Comparison of ENCODE assay signal across 10 mouse cellular contexts in the genomic region with DNA sequence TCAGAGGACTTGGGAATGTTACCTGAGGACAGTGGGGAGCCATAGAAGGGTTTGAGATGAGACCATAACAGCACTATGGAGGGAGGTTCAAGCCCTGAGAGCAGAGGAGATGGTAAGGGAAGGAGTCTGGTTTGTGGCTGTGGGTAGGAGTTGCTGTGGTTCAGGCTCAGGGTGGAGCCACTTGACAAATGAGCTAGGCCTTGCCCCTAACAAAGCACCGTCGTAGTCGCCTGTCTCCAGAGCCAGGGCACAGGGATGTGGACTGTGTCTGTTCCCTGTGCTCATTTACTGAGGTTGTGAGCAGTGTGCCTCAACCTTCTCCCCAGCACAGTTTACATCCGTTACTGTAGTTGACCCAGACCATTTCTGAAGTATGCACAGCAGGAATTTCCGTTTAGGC. TPM values are rescaled to one million over a fixed set of nuclear protein-coding genes. Genes with fewer than 3 reads are reported as not detected.
DNase-seq lines count a peak whose midpoint lies in the region; ATAC-seq and TF ChIP-seq lines count a peak whose summit lies in the region.
"Had no signal": no experiment of that assay in that cellular context is flagged by ENCODE, and none has a peak within 500 bp of the region (broad histone marks: within the 10 kb centered on the region; RNA-seq: fewer than 3 reads in every experiment).

No protein-coding gene starts in this region.

- ATAC-seq in intestine, embryonic 15.5 days = no peak
- no peak for ATAC-seq in intestine, postnatal 0 days
- no peak for ATAC-seq in G1E (ENCODE audit: extremely low read depth, insufficient number of reproducible peaks, low FRiP score, poor library complexity, severe bottlenecking)
- ATAC-seq in hematopoietic stem cell, adult 5-6 weeks (replicated peaks in 1 of 2; ENCODE audit: insufficient read depth in 1 of 2, low FRiP score in 2 of 2, low TSS enrichment in 1 of 2, low read depth in 1 of 2, poor library complexity in 2 of 2, severe bottlenecking in 2 of 2) = peak; percentile 54 to 57; a peak in 2 of 4 replicates
- ATAC-seq: Patski had no signal

- peaks cover 43% of the 10 kb centered on the region for H3K4me1 ChIP-seq in intestine, embryonic 15.5 days (replicated peaks)
- peaks cover 20% of the 10 kb centered on the region; the same call in 1 of the 2 replicates for H3K4me1 ChIP-seq in intestine, postnatal 0 days (replicated peaks; ENCODE audit: control insufficient read depth, insufficient read depth, low read length)
- peaks cover 97% of the 10 kb centered on the region for H3K4me1 ChIP-seq in G1E (ENCODE audit: insufficient read depth, low read depth, low read length)
- H3K4me1 ChIP-seq in megakaryocyte, embryonic 14.5 days = peaks cover 95% of the 10 kb centered on the region

- H3K9ac ChIP-seq in intestine, embryonic 15.5 days = 0 out of 2 replicates have a peak overlapping the region, but pooled peaks have one; percentile 24
- H3K9ac ChIP-seq in intestine, postnatal 0 days (ENCODE audit: low read depth, low read length) = no peak overlapping the region; the same call in 1 of the 2 replicates

- H3K4me3 ChIP-seq in intestine, embryonic 15.5 days (replicated peaks) = no peak overlapping the region
- H3K4me3 ChIP-seq in intestine, postnatal 0 days (ENCODE audit: low read depth, low read length) = no peak overlapping the region
- peak overlapping the region; percentile 39; the same call in 1 of the 2 replicates for H3K4me3 ChIP-seq in G1E (ENCODE audit: low read depth, low read length)
- peak overlapping the region; percentile 85 for H3K4me3 ChIP-seq in megakaryocyte, embryonic 14.5 days (replicated peaks)

- no peaks in the 10 kb centered on the region for H3K9me3 ChIP-seq in intestine, embryonic 15.5 days
- no peaks in the 10 kb centered on the region for H3K9me3 ChIP-seq in intestine, postnatal 0 days (ENCODE audit: control insufficient read depth)
- H3K9me3 ChIP-seq in G1E (replicated peaks) = no peaks in the 10 kb centered on the region
- no peaks in the 10 kb centered on the region for H3K9me3 ChIP-seq in megakaryocyte, embryonic 14.5 days

- H3K27ac ChIP-seq in intestine, embryonic 15.5 days = no peak overlapping the region
- H3K27ac ChIP-seq in intestine, postnatal 0 days (ENCODE audit: low read depth, low read length) = no peak overlapping the region

- no peak for TF ChIP-seq CTCF in intestine, postnatal 0 days (IDR thresholded peaks at IDR 0.05; ENCODE audit: low read depth)
- no peak for TF ChIP-seq CTCF in G1E (IDR thresholded peaks at IDR 0.05; ENCODE audit: low read depth, low read length)

- intact Hi-C loops in left cerebral cortex, postnatal 4 days (cut with DNase I) = no loop called here

- H3K27me3 ChIP-seq in intestine, embryonic 15.5 days (replicated peaks) = no peaks in the 10 kb centered on the region
- no peaks in the 10 kb centered on the region for H3K27me3 ChIP-seq in intestine, postnatal 0 days (replicated peaks; ENCODE audit: control insufficient read depth, insufficient read depth, low read length)
- no peaks in the 10 kb centered on the region for H3K27me3 ChIP-seq in G1E (ENCODE audit: insufficient read depth, low read length)
- no peaks in the 10 kb centered on the region for H3K27me3 ChIP-seq in megakaryocyte, embryonic 14.5 days (replicated peaks)
- H3K27me3 ChIP-seq: Patski had no signal

- peak; percentile 46 for DNase-seq in G1E (ENCODE audit: low spot score)
- no peak for DNase-seq in adrenal gland, postnatal 25 days
- DNase-seq in left cerebral cortex, postnatal 4 days = no peak
- DNase-seq in embryo, embryonic 9.5 days (ENCODE audit: extremely low spot score) = no peak

- peaks cover 22% of the 10 kb centered on the region for H3K36me3 ChIP-seq in intestine, embryonic 15.5 days
- peaks cover 27% of the 10 kb centered on the region for H3K36me3 ChIP-seq in intestine, postnatal 0 days (ENCODE audit: control insufficient read depth, insufficient read depth)
- peaks cover 76% of the 10 kb centered on the region for H3K36me3 ChIP-seq in G1E (replicated peaks)
- peaks cover 73% of the 10 kb centered on the region for H3K36me3 ChIP-seq in megakaryocyte, embryonic 14.5 days (replicated peaks; ENCODE audit: low read length)

- 45% methylated on average over 5 of the region's 5 CpGs for WGBS in intestine, embryonic 15.5 days
- 51% methylated on average over 5 of the region's 5 CpGs for WGBS in intestine, postnatal 0 days

- no peak overlapping the region for H3K4me2 ChIP-seq in intestine, embryonic 15.5 days (replicated peaks)
- H3K4me2 ChIP-seq in intestine, postnatal 0 days (replicated peaks; ENCODE audit: low read depth) = no peak overlapping the region

RNA-seq across cellular contexts. Expression of gene Cic, which starts 7.1 kb away (rescaled TPM):
- polyA plus RNA-seq in intestine, embryonic 15.5 days (2015; fragmentation: Nextera tagmentation; extraction: Ambion mirVana) = 26.1 and 26.6 TPM in 2 replicates
- 17.2 and 21.7 TPM in 2 replicates for polyA plus RNA-seq in intestine, postnatal 0 days (2015; fragmentation: Nextera tagmentation; extraction: Ambion mirVana)
- total RNA-seq in G1E (2014; fragmentation: Nextera tagmentation) (154 and 160 TPM in 2 replicates), G1E (2017) (32.2 and 36.6 TPM in 2 replicates)
- 381 and 382 TPM in 2 replicates for polyA plus RNA-seq in G1E (2012)
- 39.1 and 39.4 TPM in 2 replicates for total RNA-seq in hematopoietic stem cell, adult 5-6 weeks (2017)
- polyA plus RNA-seq in megakaryocyte, embryonic 14.5 days (2012; ENCODE audit: insufficient read depth, low replicate concordance) = 290 and 655 TPM in 2 replicates
- 134 and 146 TPM in 2 replicates for total RNA-seq in adrenal gland, postnatal 25 days (2021)
- 100 to 1,000 TPM; 324 to 333 TPM for total RNA-seq in left cerebral cortex, postnatal 4 days (2021)

RNA-seq across cellular contexts. Expression of gene Pafah1b3, which starts 23.2 kb away (rescaled TPM):
- polyA plus RNA-seq in intestine, embryonic 15.5 days (2015; fragmentation: Nextera tagmentation; extraction: Ambion mirVana) = 173 TPM in 2 replicates
- 87.6 and 91.9 TPM in 2 replicates for polyA plus RNA-seq in intestine, postnatal 0 days (2015; fragmentation: Nextera tagmentation; extraction: Ambion mirVana)
- total RNA-seq in G1E (2014; fragmentation: Nextera tagmentation) (39.0 and 41.3 TPM in 2 replicates), G1E (2017) (76.9 and 94.6 TPM in 2 replicates)
- polyA plus RNA-seq in G1E (2012) = 69.0 and 79.2 TPM in 2 replicates
- total RNA-seq in hematopoietic stem cell, adult 5-6 weeks (2017) = 20.8 and 37.0 TPM in 2 replicates
- polyA plus RNA-seq in megakaryocyte, embryonic 14.5 days (2012; ENCODE audit: insufficient read depth, low replicate concordance) = 19.1 TPM in 1 of 2 replicates, not detected in the other
- 31.9 and 35.8 TPM in 2 replicates for total RNA-seq in adrenal gland, postnatal 25 days (2021)
- 100 to 1,000 TPM; 234 to 250 TPM for total RNA-seq in left cerebral cortex, postnatal 4 days (2021)

RNA-seq across cellular contexts. Expression of gene Erf, which starts 24.0 kb away (rescaled TPM):
- 14.8 TPM in 2 replicates for polyA plus RNA-seq in intestine, embryonic 15.5 days (2015; fragmentation: Nextera tagmentation; extraction: Ambion mirVana)
- 7.8 and 8.4 TPM in 2 replicates for polyA plus RNA-seq in intestine, postnatal 0 days (2015; fragmentation: Nextera tagmentation; extraction: Ambion mirVana)
- 31.5 and 43.4 TPM in 2 replicates for total RNA-seq in G1E (2014; fragmentation: Nextera tagmentation)
- 6.9 TPM in 2 replicates for total RNA-seq in G1E (2017)
- 97.7 and 117 TPM in 2 replicates for polyA plus RNA-seq in G1E (2012)
- 14.1 and 17.3 TPM in 2 replicates for total RNA-seq in hematopoietic stem cell, adult 5-6 weeks (2017)
- polyA plus RNA-seq in megakaryocyte, embryonic 14.5 days (2012; ENCODE audit: insufficient read depth, low replicate concordance) = 44.8 and 66.8 TPM in 2 replicates
- total RNA-seq in adrenal gland, postnatal 25 days (2021) = 19.4 and 33.2 TPM in 2 replicates
- 10 to 100 TPM; 29.4 to 36.1 TPM for total RNA-seq in left cerebral cortex, postnatal 4 days (2021)

RNA-seq across cellular contexts. Expression of gene Prr19, which starts 26.6 kb away (rescaled TPM):
- polyA plus RNA-seq in intestine, embryonic 15.5 days (2015; fragmentation: Nextera tagmentation; extraction: Ambion mirVana) = 0.41 and 0.71 TPM in 2 replicates
- polyA plus RNA-seq in intestine, postnatal 0 days (2015; fragmentation: Nextera tagmentation; extraction: Ambion mirVana) = 0.12 TPM in 1 of 2 replicates, not detected in the other
- not detected in 2 replicates for total RNA-seq in G1E (2014; fragmentation: Nextera tagmentation)
- total RNA-seq in G1E (2017) = not detected in 2 replicates
- polyA plus RNA-seq in G1E (2012) = 0.07 TPM in 1 of 2 replicates, not detected in the other
- total RNA-seq in hematopoietic stem cell, adult 5-6 weeks (2017) = not detected in 2 replicates
- 0.17 TPM in 1 of 2 replicates, not detected in the other for polyA plus RNA-seq in megakaryocyte, embryonic 14.5 days (2012; ENCODE audit: insufficient read depth, low replicate concordance)
- not detected in 2 replicates for total RNA-seq in adrenal gland, postnatal 25 days (2021)
- under 1 TPM; 0.52 to 0.87 TPM for total RNA-seq in left cerebral cortex, postnatal 4 days (2021)
- total RNA-seq: neutrophil, adult 5-6 weeks had no signal

RNA-seq across cellular contexts. Expression of gene Tmem145, which starts 31.3 kb away (rescaled TPM):
- 1.2 and 1.3 TPM in 2 replicates for polyA plus RNA-seq in intestine, embryonic 15.5 days (2015; fragmentation: Nextera tagmentation; extraction: Ambion mirVana)
- polyA plus RNA-seq in intestine, postnatal 0 days (2015; fragmentation: Nextera tagmentation; extraction: Ambion mirVana) = 0.69 and 0.92 TPM in 2 replicates
- total RNA-seq in G1E (2014; fragmentation: Nextera tagmentation) = not detected in 2 replicates
- total RNA-seq in G1E (2017) = not detected in 2 replicates
- not detected in 2 replicates for polyA plus RNA-seq in G1E (2012)
- total RNA-seq in hematopoietic stem cell, adult 5-6 weeks (2017) = not detected in 2 replicates
- polyA plus RNA-seq in megakaryocyte, embryonic 14.5 days (2012; ENCODE audit: insufficient read depth, low replicate concordance) = 0.16 TPM in 1 of 2 replicates, not detected in the other
- 1.6 and 3.7 TPM in 2 replicates for total RNA-seq in adrenal gland, postnatal 25 days (2021)
- 100 to 1,000 TPM in 1 of 2 experiments, 10 to 100 TPM in 1; 99.6 to 104 TPM for total RNA-seq in left cerebral cortex, postnatal 4 days (2021)
- total RNA-seq: neutrophil, adult 5-6 weeks had no signal

Comparison
In these comparisons a context has a peak if more than half of its experiments do, and no peak if none do; other contexts are left out.
1. ATAC-seq: peak in hematopoietic stem cell, adult 5-6 weeks (2 of 2); none in intestine, embryonic 15.5 days (single experiment), intestine, postnatal 0 days (single experiment) and G1E (single experiment).
2. H3K4me3 ChIP-seq: peak in G1E (single experiment) and megakaryocyte, embryonic 14.5 days (single experiment); none in intestine, embryonic 15.5 days (single experiment) and intestine, postnatal 0 days (single experiment).